Mouse (Mus musculus): ENCODE measurements at regions not wholly inside any gene's neighbourhood (a gene's known extent, or its start where the extent isn't known, plus 50 kb on each side); places are given as distances from the start of the nearest gene placed in this dataset.
A peak's percentile ranks its signal among the peaks of the same experiment; 100 is the strongest.

- H3K36me3 ChIP-seq (ENCODE audit: control insufficient read depth, insufficient read depth, low read length, poor library complexity, severe bottlenecking), result no peaks in the 10 kb centered on the region
- H3K27me3 ChIP-seq (ENCODE audit: control insufficient read depth, insufficient read depth, low read length, poor library complexity, severe bottlenecking), result no peaks in the 10 kb centered on the region
- DNase-seq (ENCODE audit: low read depth, low spot score), result no peak
Observed at GRCm38 (mm10) chr14:105803281-105803680, 93.3 kb downstream of the Spry2 start.

- no peaks in the 10 kb centered on the region for H3K36me3 ChIP-seq (ENCODE audit: control insufficient read depth, insufficient read depth, low read length, poor library complexity, severe bottlenecking)
- DNase-seq (ENCODE audit: low read depth, low spot score), result no peak
- no peaks in the 10 kb centered on the region for H3K27me3 ChIP-seq (ENCODE audit: control insufficient read depth, insufficient read depth, low read length, poor library complexity, severe bottlenecking)
Observed at GRCm38 (mm10) chr14:105802529-105803280, 93.9 kb downstream of the Spry2 start.

- no peak for DNase-seq (ENCODE audit: low read depth, low spot score)
- H3K36me3 ChIP-seq (ENCODE audit: control insufficient read depth, insufficient read depth, low read length, poor library complexity, severe bottlenecking), result no peaks in the 10 kb centered on the region
- no peaks in the 10 kb centered on the region for H3K27me3 ChIP-seq (ENCODE audit: control insufficient read depth, insufficient read depth, low read length, poor library complexity, severe bottlenecking)
Observed at GRCm38 (mm10) chr14:105800142-105800925, 96.3 kb downstream of the Spry2 start.

GRCm38 (mm10) chr14:105799401-105799861 lies 97.2 kb downstream of the Spry2 start:
- no peaks in the 10 kb centered on the region for H3K27me3 ChIP-seq (ENCODE audit: control insufficient read depth, insufficient read depth, low read length, poor library complexity, severe bottlenecking)
- DNase-seq (ENCODE audit: low read depth, low spot score), result no peak
- H3K36me3 ChIP-seq (ENCODE audit: control insufficient read depth, insufficient read depth, low read length, poor library complexity, severe bottlenecking), result no peaks in the 10 kb centered on the region

- no peaks in the 10 kb centered on the region for H3K36me3 ChIP-seq (ENCODE audit: control insufficient read depth, insufficient read depth, low read length, poor library complexity, severe bottlenecking)
- no peak for DNase-seq (ENCODE audit: low read depth, low spot score)
- no peaks in the 10 kb centered on the region for H3K27me3 ChIP-seq (ENCODE audit: control insufficient read depth, insufficient read depth, low read length, poor library complexity, severe bottlenecking)
Observed at GRCm38 (mm10) chr14:105793010-105793702, 103.5 kb downstream of the Spry2 start.

GRCm38 (mm10) chr14:105790441-105790840 lies 106.2 kb downstream of the Spry2 start:
- Histone ChIP-seq H3K27me3 (ENCODE audit: control insufficient read depth, insufficient read depth, low read length, poor library complexity, severe bottlenecking) (no peaks in the 10 kb centered on the region), H3K36me3 (ENCODE audit: control insufficient read depth, insufficient read depth, low read length, poor library complexity, severe bottlenecking) (no peaks in the 10 kb centered on the region)
- DNase-seq (ENCODE audit: low read depth, low spot score), result no peak

GRCm38 (mm10) chr14:105783428-105783827 lies 113.2 kb downstream of the Spry2 start:
- DNase-seq (ENCODE audit: low read depth, low spot score), result peak; percentile 8

GRCm38 (mm10) chr14:105779760-105780159 lies 116.9 kb downstream of the Spry2 start:
- Histone ChIP-seq H3K36me3 (ENCODE audit: control insufficient read depth, insufficient read depth, low read length, poor library complexity, severe bottlenecking) (no peaks in the 10 kb centered on the region), H3K27me3 (ENCODE audit: control insufficient read depth, insufficient read depth, low read length, poor library complexity, severe bottlenecking) (no peaks in the 10 kb centered on the region)
- no peak for DNase-seq (ENCODE audit: low read depth, low spot score)

More at GRCm38 (mm10) chr14:105783428-105783827, 113.2 kb downstream of the Spry2 start:
- Histone ChIP-seq H3K36me3 (ENCODE audit: control insufficient read depth, insufficient read depth, low read length, poor library complexity, severe bottlenecking) (no peaks in the 10 kb centered on the region), H3K27me3 (ENCODE audit: control insufficient read depth, insufficient read depth, low read length, poor library complexity, severe bottlenecking) (no peaks in the 10 kb centered on the region)

GRCm38 (mm10) chr14:105779349-105779748 lies 117.3 kb downstream of the Spry2 start:
- no peak for DNase-seq (ENCODE audit: low read depth, low spot score)
- Histone ChIP-seq H3K27me3 (ENCODE audit: control insufficient read depth, insufficient read depth, low read length, poor library complexity, severe bottlenecking) (no peaks in the 10 kb centered on the region), H3K36me3 (ENCODE audit: control insufficient read depth, insufficient read depth, low read length, poor library complexity, severe bottlenecking) (no peaks in the 10 kb centered on the region)

GRCm38 (mm10) chr14:105773674-105774073 lies 122.9 kb downstream of the Spry2 start:
- H3K36me3 ChIP-seq (ENCODE audit: control insufficient read depth, insufficient read depth, low read length, poor library complexity, severe bottlenecking), result no peaks in the 10 kb centered on the region
- no peak for DNase-seq (ENCODE audit: low read depth, low spot score)
- no peaks in the 10 kb centered on the region for H3K27me3 ChIP-seq (ENCODE audit: control insufficient read depth, insufficient read depth, low read length, poor library complexity, severe bottlenecking)

GRCm38 (mm10) chr14:105767100-105767499 lies 129.5 kb downstream of the Spry2 start:
- no peak for DNase-seq (ENCODE audit: low read depth, low spot score)
- Histone ChIP-seq H3K36me3 (ENCODE audit: control insufficient read depth, insufficient read depth, low read length, poor library complexity, severe bottlenecking) (no peaks in the 10 kb centered on the region), H3K27me3 (ENCODE audit: control insufficient read depth, insufficient read depth, low read length, poor library complexity, severe bottlenecking) (no peaks in the 10 kb centered on the region)

GRCm38 (mm10) chr14:105752509-105753375 lies 143.9 kb downstream of the Spry2 start:
- Histone ChIP-seq H3K36me3 (ENCODE audit: control insufficient read depth, insufficient read depth, low read length, poor library complexity, severe bottlenecking) (no peaks in the 10 kb centered on the region), H3K27me3 (ENCODE audit: control insufficient read depth, insufficient read depth, low read length, poor library complexity, severe bottlenecking) (no peaks in the 10 kb centered on the region)
- DNase-seq (ENCODE audit: low read depth, low spot score), result no peak

- Histone ChIP-seq H3K27me3 (ENCODE audit: control insufficient read depth, insufficient read depth, low read length, poor library complexity, severe bottlenecking) (no peaks in the 10 kb centered on the region), H3K36me3 (ENCODE audit: control insufficient read depth, insufficient read depth, low read length, poor library complexity, severe bottlenecking) (no peaks in the 10 kb centered on the region)
- DNase-seq (ENCODE audit: low read depth, low spot score), result no peak
Observed at GRCm38 (mm10) chr14:105751762-105752161, 144.9 kb downstream of the Spry2 start.

- no peak for DNase-seq (ENCODE audit: low read depth, low spot score)
- no peaks in the 10 kb centered on the region for H3K27me3 ChIP-seq (ENCODE audit: control insufficient read depth, insufficient read depth, low read length, poor library complexity, severe bottlenecking)
Observed at GRCm38 (mm10) chr14:105744578-105744977, 152.0 kb downstream of the Spry2 start.

More at GRCm38 (mm10) chr14:105744578-105744977, 152.0 kb downstream of the Spry2 start:
- no peaks in the 10 kb centered on the region for H3K36me3 ChIP-seq (ENCODE audit: control insufficient read depth, insufficient read depth, low read length, poor library complexity, severe bottlenecking)

Measured in splenic B cell, adult 2 months (primary cell).